Mouse (Mus musculus): Measurements from ENCODE around the gene Spata13. TPM values are rescaled to one million over a fixed set of nuclear protein-coding genes. Genes with fewer than 3 reads are reported as not detected.

The Spata13 gene
- polyA plus RNA-seq, 1 experiment from 2014 or later: 13.4 TPM

- ATAC-seq (ENCODE audit: extremely low read depth, insufficient number of reproducible peaks, low FRiP score, low TSS enrichment): no peak
- Histone ChIP-seq H3K9ac (no peak overlapping the region), H3K36me3 (no peaks in the 10 kb centered on the region), H3K27me3 (replicated peaks) (no peaks in the 10 kb centered on the region), H3K4me3 (no peak overlapping the region), H3K27ac (replicated peaks) (no peak overlapping the region), H3K4me1 (peaks cover 22% of the 10 kb centered on the region), H3K4me2 (no peak overlapping the region), H3K9me3 (no peaks in the 10 kb centered on the region)
- 50% methylated on average over 2 of the region's 2 CpGs for WGBS
Observed at GRCm38 (mm10) chr14:60657891-60658290, 24.1 kb downstream of the Spata13 start.

GRCm38 (mm10) chr14:60659498-60659897 is 25.7 kb downstream of the Spata13 start:
- no peaks in the 10 kb centered on the region for H3K9me3 ChIP-seq
- no peaks in the 10 kb centered on the region for H3K36me3 ChIP-seq
- no peak overlapping the region for H3K9ac ChIP-seq
- H3K27me3 ChIP-seq (replicated peaks): no peaks in the 10 kb centered on the region
- no peak overlapping the region for H3K4me2 ChIP-seq
- H3K27ac ChIP-seq (replicated peaks): no peak overlapping the region
- peaks cover 23% of the 10 kb centered on the region for H3K4me1 ChIP-seq
- ATAC-seq (ENCODE audit: extremely low read depth, insufficient number of reproducible peaks, low FRiP score, low TSS enrichment): no peak
- H3K4me3 ChIP-seq: no peak overlapping the region
- 76% methylated on average over 8 of the region's 8 CpGs for WGBS

GRCm38 (mm10) chr14:60660591-60660990 is 26.8 kb downstream of the Spata13 start:
- Histone ChIP-seq H3K27me3 (replicated peaks) (no peaks in the 10 kb centered on the region), H3K9ac (no peak overlapping the region), H3K27ac (replicated peaks) (no peak overlapping the region), H3K4me1 (peaks cover 26% of the 10 kb centered on the region), H3K9me3 (no peaks in the 10 kb centered on the region), H3K36me3 (no peaks in the 10 kb centered on the region), H3K4me3 (no peak overlapping the region), H3K4me2 (no peak overlapping the region)
- 88% methylated on average over 8 of the region's 8 CpGs for WGBS
- ATAC-seq (ENCODE audit: extremely low read depth, insufficient number of reproducible peaks, low FRiP score, low TSS enrichment): no peak

- peaks cover 19% of the 10 kb centered on the region for H3K4me1 ChIP-seq
- no peak for ATAC-seq (ENCODE audit: extremely low read depth, insufficient number of reproducible peaks, low FRiP score, low TSS enrichment)
- no peak overlapping the region for H3K27ac ChIP-seq (replicated peaks)
- no peaks in the 10 kb centered on the region for H3K9me3 ChIP-seq
- no peak overlapping the region for H3K4me2 ChIP-seq
- no peak overlapping the region for H3K4me3 ChIP-seq
- no peak overlapping the region for H3K9ac ChIP-seq
- 81% methylated on average over 5 of the region's 5 CpGs for WGBS
- H3K36me3 ChIP-seq: no peaks in the 10 kb centered on the region
- H3K27me3 ChIP-seq (replicated peaks): no peaks in the 10 kb centered on the region
Observed at GRCm38 (mm10) chr14:60661281-60661680, 27.5 kb downstream of the Spata13 start.

- WGBS: 75% methylated on average over 11 of the region's 11 CpGs
Observed at GRCm38 (mm10) chr14:60663309-60663940, 29.6 kb downstream of the Spata13 start.

GRCm38 (mm10) chr14:60664641-60665040 is 30.8 kb downstream of the Spata13 start:
- Histone ChIP-seq H3K4me3 (no peak overlapping the region), H3K27me3 (replicated peaks) (no peaks in the 10 kb centered on the region), H3K4me2 (no peak overlapping the region), H3K36me3 (no peaks in the 10 kb centered on the region), H3K27ac (replicated peaks) (no peak overlapping the region), H3K4me1 (peaks cover 5% of the 10 kb centered on the region; the same call in 1 of the 2 replicates), H3K9me3 (no peaks in the 10 kb centered on the region), H3K9ac (no peak overlapping the region)
- ATAC-seq (ENCODE audit: extremely low read depth, insufficient number of reproducible peaks, low FRiP score, low TSS enrichment): no peak
- 39% methylated on average over 4 of the region's 4 CpGs for WGBS

More at GRCm38 (mm10) chr14:60663309-60663940, 29.6 kb downstream of the Spata13 start:
- H3K9ac ChIP-seq: no peak overlapping the region
- H3K36me3 ChIP-seq: no peaks in the 10 kb centered on the region
- H3K4me1 ChIP-seq: peaks cover 5% of the 10 kb centered on the region; the same call in 1 of the 2 replicates
- H3K27ac ChIP-seq (replicated peaks): no peak overlapping the region
- H3K27me3 ChIP-seq (replicated peaks): no peaks in the 10 kb centered on the region
- no peak overlapping the region for H3K4me2 ChIP-seq
- no peak for ATAC-seq (ENCODE audit: extremely low read depth, insufficient number of reproducible peaks, low FRiP score, low TSS enrichment)
- no peaks in the 10 kb centered on the region for H3K9me3 ChIP-seq
- H3K4me3 ChIP-seq: no peak overlapping the region

- Histone ChIP-seq H3K27ac (replicated peaks) (no peak overlapping the region), H3K9me3 (no peaks in the 10 kb centered on the region), H3K4me1 (peaks cover 5% of the 10 kb centered on the region; the same call in 1 of the 2 replicates), H3K27me3 (replicated peaks) (no peaks in the 10 kb centered on the region), H3K4me2 (no peak overlapping the region), H3K36me3 (no peaks in the 10 kb centered on the region), H3K4me3 (no peak overlapping the region), H3K9ac (no peak overlapping the region)
- no peak for ATAC-seq (ENCODE audit: extremely low read depth, insufficient number of reproducible peaks, low FRiP score, low TSS enrichment)
- WGBS: 53% methylated on average over 6 of the region's 6 CpGs
Observed at GRCm38 (mm10) chr14:60665263-60665662, 31.5 kb downstream of the Spata13 start.

GRCm38 (mm10) chr14:60666252-60666651 is 32.5 kb downstream of the Spata13 start:
- 81% methylated on average over 7 of the region's 7 CpGs for WGBS
- H3K27ac ChIP-seq (replicated peaks): no peak overlapping the region
- no peaks in the 10 kb centered on the region for H3K27me3 ChIP-seq (replicated peaks)
- no peak for ATAC-seq (ENCODE audit: extremely low read depth, insufficient number of reproducible peaks, low FRiP score, low TSS enrichment)
- no peak overlapping the region for H3K9ac ChIP-seq
- no peak overlapping the region for H3K4me3 ChIP-seq
- peaks cover 12% of the 10 kb centered on the region for H3K4me1 ChIP-seq
- no peaks in the 10 kb centered on the region for H3K36me3 ChIP-seq
- no peaks in the 10 kb centered on the region for H3K9me3 ChIP-seq
- H3K4me2 ChIP-seq: no peak overlapping the region

GRCm38 (mm10) chr14:60670191-60670590 is 36.4 kb downstream of the Spata13 start:
- no peak overlapping the region for H3K4me3 ChIP-seq
- no peak for ATAC-seq (ENCODE audit: extremely low read depth, insufficient number of reproducible peaks, low FRiP score, low TSS enrichment)
- no peak overlapping the region for H3K4me2 ChIP-seq
- no peaks in the 10 kb centered on the region for H3K9me3 ChIP-seq
- H3K36me3 ChIP-seq: no peaks in the 10 kb centered on the region
- peaks cover 11% of the 10 kb centered on the region for H3K4me1 ChIP-seq
- H3K9ac ChIP-seq: no peak overlapping the region
- H3K27ac ChIP-seq (replicated peaks): no peak overlapping the region
- WGBS: 77% methylated on average over 7 of the region's 7 CpGs
- no peaks in the 10 kb centered on the region for H3K27me3 ChIP-seq (replicated peaks)

GRCm38 (mm10) chr14:60671504-60671903 is 37.7 kb downstream of the Spata13 start:
- Histone ChIP-seq H3K27me3 (replicated peaks) (no peaks in the 10 kb centered on the region), H3K9ac (no peak overlapping the region), H3K9me3 (no peaks in the 10 kb centered on the region), H3K36me3 (no peaks in the 10 kb centered on the region), H3K27ac (replicated peaks) (no peak overlapping the region), H3K4me1 (peaks cover 11% of the 10 kb centered on the region), H3K4me2 (no peak overlapping the region), H3K4me3 (no peak overlapping the region)
- WGBS: 41% methylated on average over 2 of the region's 2 CpGs
- no peak for ATAC-seq (ENCODE audit: extremely low read depth, insufficient number of reproducible peaks, low FRiP score, low TSS enrichment)

GRCm38 (mm10) chr14:60675697-60676096 is 41.9 kb downstream of the Spata13 start:
- 74% methylated on average over 4 of the region's 4 CpGs for WGBS
- peaks cover 7% of the 10 kb centered on the region for H3K4me1 ChIP-seq
- ATAC-seq (ENCODE audit: extremely low read depth, insufficient number of reproducible peaks, low FRiP score, low TSS enrichment): no peak
- no peak overlapping the region for H3K4me3 ChIP-seq
- H3K27me3 ChIP-seq (replicated peaks): no peaks in the 10 kb centered on the region
- no peaks in the 10 kb centered on the region for H3K36me3 ChIP-seq
- H3K27ac ChIP-seq (replicated peaks): no peak overlapping the region
- no peak overlapping the region for H3K9ac ChIP-seq
- no peaks in the 10 kb centered on the region for H3K9me3 ChIP-seq
- no peak overlapping the region for H3K4me2 ChIP-seq

- no peak overlapping the region for H3K4me3 ChIP-seq
- H3K9ac ChIP-seq: no peak overlapping the region
- no peak overlapping the region for H3K4me2 ChIP-seq
- H3K9me3 ChIP-seq: no peaks in the 10 kb centered on the region
- ATAC-seq (ENCODE audit: extremely low read depth, insufficient number of reproducible peaks, low FRiP score, low TSS enrichment): no peak
- no peak overlapping the region for H3K27ac ChIP-seq (replicated peaks)
- H3K27me3 ChIP-seq (replicated peaks): no peaks in the 10 kb centered on the region
- no peaks in the 10 kb centered on the region for H3K36me3 ChIP-seq
- WGBS: 82% methylated on average over 2 of the region's 2 CpGs
- H3K4me1 ChIP-seq: 0 out of 2 replicates have a peak, but pooled peaks cover 2% of the 10 kb centered on the region
Observed at GRCm38 (mm10) chr14:60676625-60677314, 43.0 kb downstream of the Spata13 start.
